Mouse (Mus musculus) CH12.LX (cell line): ENCODE results near the gene Nup50. TPM values are rescaled to one million over a fixed set of nuclear protein-coding genes. Genes with fewer than 3 reads are reported as not detected.

ENCODE experiments used
- DNase-seq: peaks from one replicate; pipeline ENCODE4 v3.0.0-alpha.2; 2013; ENCODE audit errors: extremely low read depth
- H3K27ac ChIP-seq: 2 replicates; pipeline ENCODE4 v1.5.1; 2012; ENCODE audit warnings: low read depth, mild to moderate bottlenecking, control low read depth, moderate library complexity; ENCODE audit not compliant: insufficient read depth
- H3K27me3 ChIP-seq: replicated peaks from 2 replicates; pipeline ENCODE3; 2012; ENCODE audit warnings: inconsistent platforms
- H3K36me3 ChIP-seq, 2 experiments: replicated peaks in 1 of 2; 2 replicates each; pipeline versions ENCODE3 to v1.6.1; 2012; ENCODE audit warnings: inconsistent platforms in 1 of 2, low read length in 1 of 2, mild to moderate bottlenecking in 1 of 2, mixed read lengths in 1 of 2, moderate library complexity in 1 of 2; ENCODE audit not compliant: control insufficient read depth in 1 of 2, insufficient read depth in 1 of 2
- H3K4me1 ChIP-seq, 2 experiments: 2 replicates each; pipeline ENCODE4 v1.6.1; 2012; ENCODE audit warnings: inconsistent platforms in 1 of 2, moderate library complexity in 1 of 2; ENCODE audit not compliant: insufficient read depth in 2 of 2, control insufficient read depth in 1 of 2
- H3K4me2 ChIP-seq: 2 replicates; pipeline ENCODE4 v1.6.1; 2012; ENCODE audit warnings: low read depth, mild to moderate bottlenecking, control low read depth; ENCODE audit not compliant: poor library complexity, insufficient read depth, severe bottlenecking
- H3K4me3 ChIP-seq, 3 experiments: fragments of 150-350 bp in 1 of 3; sonication (generic) in 1 of 3; replicated peaks in 1 of 3; 2 replicates each; pipeline versions ENCODE3 to v1.5.1; 2011 to 2012; ENCODE audit warnings: low read depth in 2 of 3, low read length in 2 of 3, mild to moderate bottlenecking in 2 of 3, moderate library complexity in 2 of 3, control low read depth in 1 of 3, improper control_type of control experiment in 1 of 3, inconsistent platforms in 1 of 3, mixed read lengths in 1 of 3; ENCODE audit not compliant: poor library complexity in 1 of 3
- H3K79me2 ChIP-seq: replicated peaks from 2 replicates; pipeline ENCODE4 v1.6.1; 2012; ENCODE audit warnings: mild to moderate bottlenecking, moderate library complexity; ENCODE audit not compliant: control insufficient read depth, poor library complexity, insufficient read depth, severe bottlenecking; ENCODE audit errors: extremely low read depth
- H3K9ac ChIP-seq: 2 replicates; pipeline ENCODE4 v1.6.1; 2012; ENCODE audit warnings: low read depth, mild to moderate bottlenecking, control low read depth, moderate library complexity; ENCODE audit not compliant: insufficient read depth
- H3K9me3 ChIP-seq: replicated peaks from 2 replicates; pipeline ENCODE3; 2012; ENCODE audit warnings: low read length, inconsistent platforms, mixed read lengths
- BHLHE40 ChIP-seq: IDR thresholded peaks from 2 replicates; pipeline ENCODE4 v1.6.1; 2011; ENCODE audit warnings: mild to moderate bottlenecking, low read depth, low read length, improper control_type of control experiment
- E2F4 ChIP-seq: IDR thresholded peaks from 2 replicates; pipeline ENCODE4 v1.6.1; 2011; ENCODE audit warnings: low read depth, low read length, improper control_type of control experiment; ENCODE audit not compliant: insufficient replicate concordance
- ELF1 ChIP-seq: IDR thresholded peaks from 2 replicates; pipeline ENCODE4 v1.6.1; 2014; ENCODE audit warnings: low read depth, mild to moderate bottlenecking, inconsistent platforms, low read length, improper control_type of control experiment
- EP300 ChIP-seq: IDR thresholded peaks from 2 replicates; pipeline ENCODE4 v1.6.1; 2011; ENCODE audit warnings: low read length, improper control_type of control experiment
- ETS1 ChIP-seq: conservative IDR thresholded peaks from 2 replicates; pipeline ENCODE4 v1.6.1; 2012; ENCODE audit warnings: low read depth, mild to moderate bottlenecking, inconsistent platforms, low read length, improper control_type of control experiment, moderate library complexity
- GABPA ChIP-seq: IDR thresholded peaks from 2 replicates; pipeline ENCODE4 v1.6.1; 2012; ENCODE audit warnings: low read depth, low read length, improper control_type of control experiment, inconsistent platforms; ENCODE audit not compliant: insufficient replicate concordance
- IRF4 ChIP-seq: IDR thresholded peaks from 2 replicates; pipeline ENCODE4 v1.6.1; 2014; ENCODE audit warnings: low read depth, mild to moderate bottlenecking, inconsistent platforms, low read length, improper control_type of control experiment
- JUN ChIP-seq: IDR thresholded peaks from 2 replicates; pipeline ENCODE4 v1.6.1; 2011; ENCODE audit warnings: low read depth, mild to moderate bottlenecking, low read length, improper control_type of control experiment, moderate library complexity; ENCODE audit not compliant: insufficient read depth
- KAT2A ChIP-seq: IDR thresholded peaks from 2 replicates; pipeline ENCODE4 v1.6.1; 2012; ENCODE audit warnings: low read length, improper control_type of control experiment, inconsistent platforms; ENCODE audit not compliant: insufficient replicate concordance
- MAFK ChIP-seq: IDR thresholded peaks from 2 replicates; pipeline ENCODE4 v1.6.1; 2011; ENCODE audit warnings: low read length, improper control_type of control experiment; ENCODE audit not compliant: insufficient replicate concordance
- MAX ChIP-seq: IDR thresholded peaks from 2 replicates; pipeline ENCODE4 v1.6.1; 2011; ENCODE audit warnings: low read length, improper control_type of control experiment
- MAZ ChIP-seq: IDR thresholded peaks from 2 replicates; pipeline ENCODE4 v1.6.1; 2012; ENCODE audit warnings: low read depth, mild to moderate bottlenecking, inconsistent platforms, low read length, improper control_type of control experiment, moderate library complexity
- MEF2A ChIP-seq: IDR thresholded peaks from 2 replicates; pipeline ENCODE4 v1.6.1; 2014; ENCODE audit warnings: low read depth, mild to moderate bottlenecking, inconsistent platforms, low read length, improper control_type of control experiment, borderline replicate concordance
- NELFE ChIP-seq: IDR thresholded peaks from 2 replicates; pipeline ENCODE4 v1.6.1; 2011; ENCODE audit warnings: low read depth, low read length, improper control_type of control experiment
- POLR2AphosphoS2 ChIP-seq: IDR thresholded peaks from 2 replicates; pipeline ENCODE4 v1.6.1; 2011; ENCODE audit warnings: low read depth, low read length, improper control_type of control experiment
- RAD21 ChIP-seq: IDR thresholded peaks from 2 replicates; pipeline ENCODE4 v1.6.1; 2011; ENCODE audit warnings: low read depth, mild to moderate bottlenecking, low read length, improper control_type of control experiment, moderate library complexity
- RCOR1 ChIP-seq: conservative IDR thresholded peaks from 2 replicates; pipeline ENCODE4 v1.6.1; 2012; ENCODE audit warnings: low read depth, mild to moderate bottlenecking, inconsistent platforms, low read length, improper control_type of control experiment
- TBP ChIP-seq: conservative IDR thresholded peaks from 2 replicates; pipeline ENCODE4 v1.6.1; 2011; ENCODE audit warnings: low read depth, low read length, improper control_type of control experiment
- UBTF ChIP-seq: IDR thresholded peaks from 2 replicates; pipeline ENCODE4 v1.6.1; 2012; ENCODE audit warnings: low read depth, mild to moderate bottlenecking, inconsistent platforms, low read length, improper control_type of control experiment, moderate library complexity
- USF2 ChIP-seq: conservative IDR thresholded peaks from 2 replicates; pipeline ENCODE4 v1.6.1; 2011; ENCODE audit warnings: low read depth, low read length, improper control_type of control experiment
- ZNF384 ChIP-seq: IDR thresholded peaks from 2 replicates; pipeline ENCODE4 v1.6.1; 2012; ENCODE audit warnings: low read depth, low read length, improper control_type of control experiment, inconsistent platforms
- dilution Hi-C: fragments of 300-500 bp; cut with MboI; formaldehyde crosslinking; loops from 2 replicates; pipeline ENCODE4 v1.14.3; 2020; ENCODE audit warnings: low sequenced_read_pairs; ENCODE audit not compliant: extremely low pct_unique_long_range_greater_than_20kb, extremely low pct_ligation_motif_present
- in situ Hi-C: fragments of 300-500 bp; cut with MboI; formaldehyde crosslinking; loops from 3 replicates; pipeline ENCODE4 v1.14.3; 2019; ENCODE audit warnings: low sequenced_read_pairs, low pct_ligation_motif_present, low pct_unique_long_range_greater_than_20kb, mixed read lengths
- polyA plus RNA-seq: library from polyadenylated mRNA; unstranded; fragments of >175 nt; gene quantifications from 2 replicates; pipeline ENCODE4 v1.2.1, GENCODE M21; 2012; ENCODE audit warnings: low read depth; ENCODE audit not compliant: insufficient read length
- total RNA-seq, 2 experiments: library from RNA; depleted of rRNA; stranded (reverse); fragments of 300-350 nt in 1 of 2; fragments of >200 nt in 1 of 2; gene quantifications; 2 replicates each; pipeline ENCODE4 v1.2.3; 2012 to 2014

The Nup50 gene
- total and polyA plus RNA-seq, 3 experiments, result 39.2 to 85.6 (median 43.4) TPM

DNA sequence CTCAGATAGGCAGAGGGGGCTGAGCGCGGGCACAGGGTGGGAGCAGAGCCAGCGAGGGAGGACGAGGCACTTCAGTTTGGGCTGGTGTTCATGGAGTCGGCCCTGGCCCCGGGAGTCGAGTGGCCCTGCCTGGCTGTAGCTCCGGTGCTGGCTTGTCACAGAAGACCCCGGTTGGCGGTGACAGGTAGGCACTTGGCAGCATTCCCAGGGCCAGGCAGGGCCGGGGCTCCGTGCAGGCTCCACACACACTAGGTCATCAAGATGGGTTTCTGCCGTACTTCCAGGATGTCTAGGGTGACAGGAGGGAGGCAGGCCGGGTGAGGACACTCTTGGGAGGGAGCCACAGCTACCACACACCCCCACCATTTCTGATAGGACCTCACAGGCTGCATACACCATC lies 25.8 kb downstream of the Nup50 start:
- peaks cover 2 to 11% of the 10 kb centered on the region in 2 experiments; a peak in 2 of 4 replicates for H3K4me1 ChIP-seq
- H3K79me2 ChIP-seq, result no peaks in the 10 kb centered on the region
- H3K27ac ChIP-seq, result no peak overlapping the region
- no peak overlapping the region for H3K4me3 ChIP-seq
- H3K27me3 ChIP-seq, result no peaks in the 10 kb centered on the region
- no peak overlapping the region for H3K4me2 ChIP-seq
- H3K9me3 ChIP-seq, result no peaks in the 10 kb centered on the region
- peaks cover 8 to 73% of the 10 kb centered on the region in 2 experiments for H3K36me3 ChIP-seq
- H3K9ac ChIP-seq, result no peak overlapping the region
- dilution Hi-C loops (no loop called here), in situ Hi-C loops (loop anchor here (5.0 kb wide), 1 partner anchor 38 kb away; the partner anchor contains the start of gene 5031439G07Rik)
- TF ChIP-seq NELFE, result no peak
- no peak for TF ChIP-seq KAT2A
- no peak for TF ChIP-seq ZNF384
- no peak for TF ChIP-seq ETS1
- TF ChIP-seq RCOR1, result no peak
- TF ChIP-seq MEF2A, result no peak
- no peak for TF ChIP-seq GABPA
- no peak for TF ChIP-seq MAZ
- TF ChIP-seq MAX, result no peak
- no peak for TF ChIP-seq USF2
- no peak for TF ChIP-seq POLR2AphosphoS2
- no peak for TF ChIP-seq EP300
- TF ChIP-seq UBTF, result no peak
- no peak for TF ChIP-seq JUN
- TF ChIP-seq, all 38 proteins: peak for 0
- no peak for DNase-seq

DNA sequence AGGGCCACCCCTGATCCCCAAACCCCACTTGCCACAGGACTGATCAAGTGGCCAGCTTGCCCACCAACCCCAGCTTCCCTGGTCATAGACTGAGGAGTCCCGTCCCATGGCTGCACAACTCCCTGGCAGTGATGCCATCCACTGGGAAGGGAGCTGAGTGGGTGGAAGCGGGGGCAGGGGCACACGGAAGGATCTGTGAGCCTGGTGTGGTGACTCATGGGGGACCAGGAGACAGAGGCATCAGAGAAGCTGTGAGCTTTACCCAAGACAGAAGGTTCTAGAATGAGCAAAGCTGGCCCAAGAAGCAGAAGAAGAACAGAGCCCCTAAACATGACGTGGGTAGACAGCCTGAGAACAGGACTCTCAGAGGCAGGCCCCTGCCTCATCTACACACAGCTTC lies 26.8 kb downstream of the Nup50 start:
- H3K36me3 ChIP-seq, result peaks cover 8 to 83% of the 10 kb centered on the region in 2 experiments
- no peak overlapping the region for H3K27ac ChIP-seq
- no peak overlapping the region for H3K4me2 ChIP-seq
- TF ChIP-seq POLR2AphosphoS2 (no peak), TBP (no peak), RAD21 (no peak), BHLHE40 (no peak), IRF4 (no peak), ELF1 (no peak), E2F4 (no peak), MAFK (no peak)
- TF ChIP-seq, all 38 proteins: peak for 0
- Histone ChIP-seq H3K79me2 (no peaks in the 10 kb centered on the region), H3K27me3 (no peaks in the 10 kb centered on the region), H3K9ac (no peak overlapping the region), H3K4me3 (no peak overlapping the region), H3K4me1 (peaks cover 2 to 11% of the 10 kb centered on the region in 2 experiments; a peak in 2 of 4 replicates), H3K9me3 (no peaks in the 10 kb centered on the region)
- DNase-seq, result no peak
- in situ Hi-C loops (no loop called here), dilution Hi-C loops (no loop called here)
